Mouse (Mus musculus): ENCODE measurements around the gene Bcat2. TPM values are rescaled to one million over a fixed set of nuclear protein-coding genes. Genes with fewer than 3 reads are reported as not detected.

Bcat2 gene
- 29.1 TPM for total RNA-seq (2023)

DNA sequence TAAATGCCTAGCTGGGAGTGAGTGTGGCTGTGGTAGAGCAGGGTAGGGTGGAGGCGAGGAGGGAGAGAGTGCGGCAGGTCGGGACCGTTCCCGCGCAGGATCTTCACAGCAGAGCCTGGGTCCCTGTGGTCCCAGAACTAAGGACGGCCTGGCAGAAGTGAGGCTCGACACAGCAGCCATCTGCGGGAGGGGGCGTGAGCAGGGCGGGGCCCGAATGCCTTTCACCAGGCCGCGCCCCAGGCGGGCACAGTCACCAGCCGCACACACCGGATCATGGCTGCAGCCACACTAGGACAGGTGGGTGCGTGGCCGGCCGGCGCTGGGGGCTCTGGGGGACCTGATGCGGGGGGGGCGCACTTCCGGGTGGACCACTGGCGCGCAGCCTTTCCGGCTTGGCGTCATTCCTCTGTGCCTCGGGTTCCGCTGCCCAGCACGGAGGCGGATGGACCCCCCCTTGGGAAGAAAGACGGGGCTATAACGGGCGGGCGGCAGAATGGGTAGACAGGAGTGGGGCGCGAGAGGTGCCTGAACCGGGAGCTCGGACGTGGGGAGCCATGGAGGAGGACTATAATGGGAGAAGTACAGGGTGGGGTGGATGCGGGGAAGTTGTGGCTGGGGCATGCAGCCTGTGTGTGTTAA lies at the start of gene Bcat2:
Bcat2 (plus strand) TSS at position 51 of the 639 bp plus-strand sequence.

DNA sequence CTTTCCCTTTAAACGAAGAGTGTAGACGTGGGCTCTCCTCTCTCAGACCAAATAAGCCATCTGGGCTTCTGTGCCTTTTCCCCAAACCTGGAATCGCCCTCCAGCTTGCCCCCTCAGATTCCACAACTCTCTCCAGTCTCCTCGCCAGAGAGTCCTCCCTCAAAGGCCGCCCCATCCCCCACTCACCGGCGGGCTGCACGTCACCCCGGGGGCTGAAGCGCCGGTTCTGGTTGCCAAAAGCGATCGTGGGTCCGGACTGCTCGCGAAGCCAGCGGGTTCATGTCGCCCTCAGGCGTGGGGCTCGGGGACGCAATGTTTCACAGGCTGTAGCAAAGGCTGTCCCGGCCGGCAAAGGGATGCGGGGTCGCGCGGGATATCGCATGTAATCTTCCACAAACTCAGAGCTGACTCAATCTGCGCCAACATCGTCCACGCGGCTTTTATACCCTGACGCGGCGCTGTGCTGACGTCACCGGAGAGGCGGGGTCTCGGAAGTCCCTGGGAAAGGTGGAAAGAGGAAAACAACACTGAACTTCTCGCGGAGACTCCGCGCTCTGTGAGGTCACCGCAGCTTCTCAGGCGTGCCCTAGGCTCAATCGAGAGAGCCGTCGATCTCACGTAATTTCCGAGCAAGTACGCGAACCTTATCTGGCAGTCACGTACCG lies 44.0 kb upstream of the Bcat2 start, which contains the start of the genes Ppp1r15a and Plekha4:
Ppp1r15a (minus strand) TSS at position 460 of the 665 bp plus-strand sequence.
Plekha4 (plus strand) TSS at position 522 of the 665 bp plus-strand sequence.

DNA sequence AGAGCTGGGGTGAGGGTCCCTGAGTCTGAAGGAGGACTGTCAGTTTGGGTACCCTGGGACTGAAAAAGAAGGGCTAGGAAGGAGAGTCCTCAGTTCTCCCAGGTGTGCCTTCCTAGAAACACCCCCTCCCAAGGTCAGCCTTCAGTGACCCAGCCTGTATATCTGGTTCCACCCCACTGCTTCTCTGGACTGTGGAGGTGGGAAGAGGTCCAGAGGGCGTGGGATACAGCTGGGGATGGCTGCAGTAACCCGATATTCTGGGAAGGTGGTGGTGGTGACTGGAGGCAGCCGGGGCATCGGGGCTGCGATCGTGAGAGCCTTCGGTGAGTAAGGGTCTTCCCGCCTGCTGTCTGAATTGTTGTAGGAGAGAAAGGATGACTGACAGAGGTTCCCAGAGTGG lies 15.2 kb upstream of the Bcat2 start, which contains the start of gene Hsd17b14:
Hsd17b14 (plus strand) TSS at position 150 of the 400 bp plus-strand sequence.

DNA sequence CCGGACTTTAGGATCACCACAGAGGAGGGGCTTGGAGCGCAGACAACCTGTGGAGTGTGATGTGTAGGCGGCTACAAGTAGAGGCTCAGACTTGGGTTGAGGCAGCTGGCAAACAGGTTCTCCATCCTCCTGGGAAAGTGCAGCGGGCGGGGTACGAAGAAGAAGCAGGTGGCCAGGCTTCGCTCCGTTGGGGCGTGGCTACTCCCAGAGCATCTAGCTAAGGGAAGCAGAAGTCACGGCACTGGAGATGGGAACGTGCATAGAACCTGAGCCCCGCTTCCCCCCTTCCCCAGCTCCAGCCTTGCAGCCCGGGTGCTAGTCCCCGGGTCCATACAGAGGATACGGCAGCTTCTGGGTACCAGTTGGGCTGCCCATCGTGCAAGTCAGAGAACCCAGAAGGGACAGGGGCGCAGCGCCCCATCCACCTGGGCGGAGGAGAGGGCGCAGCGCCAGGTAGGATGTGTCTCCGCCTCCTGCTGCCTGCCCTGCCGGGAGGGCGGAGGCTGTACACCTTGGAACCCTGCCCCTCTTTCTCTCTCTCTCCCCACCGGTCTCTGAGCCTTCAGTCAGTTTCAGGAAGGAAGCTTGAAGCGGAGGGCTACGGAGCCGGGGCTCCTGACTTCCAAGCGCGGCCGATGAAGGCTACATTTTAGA lies 47.2 kb downstream of the Bcat2 start, which contains the start of gene Fut1:
Fut1 (plus strand) TSS at position 248 of the 654 bp plus-strand sequence.

DNA sequence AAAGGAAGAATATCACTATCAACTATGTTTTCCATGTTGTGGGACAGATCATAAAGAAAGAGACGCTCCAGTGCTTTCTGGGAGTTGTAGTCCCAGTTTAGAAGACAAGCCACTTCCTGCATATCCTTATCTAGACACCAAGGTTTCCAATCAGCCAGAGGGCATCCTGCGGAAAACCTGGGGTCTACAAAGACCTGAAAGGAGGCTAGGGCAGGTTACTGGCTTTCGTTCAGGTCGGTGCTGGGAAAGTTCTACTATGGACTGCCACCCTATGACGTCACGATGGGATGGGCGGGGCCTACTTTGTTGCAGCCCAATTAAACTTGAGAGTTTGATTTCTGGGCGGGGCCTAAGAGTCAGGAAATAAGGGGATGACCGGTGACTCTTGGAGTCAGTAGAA lies 51.5 kb downstream of the Bcat2 start, which contains the start of gene Izumo1:
Izumo1 (plus strand) TSS at position 369 of the 400 bp plus-strand sequence.

DNA sequence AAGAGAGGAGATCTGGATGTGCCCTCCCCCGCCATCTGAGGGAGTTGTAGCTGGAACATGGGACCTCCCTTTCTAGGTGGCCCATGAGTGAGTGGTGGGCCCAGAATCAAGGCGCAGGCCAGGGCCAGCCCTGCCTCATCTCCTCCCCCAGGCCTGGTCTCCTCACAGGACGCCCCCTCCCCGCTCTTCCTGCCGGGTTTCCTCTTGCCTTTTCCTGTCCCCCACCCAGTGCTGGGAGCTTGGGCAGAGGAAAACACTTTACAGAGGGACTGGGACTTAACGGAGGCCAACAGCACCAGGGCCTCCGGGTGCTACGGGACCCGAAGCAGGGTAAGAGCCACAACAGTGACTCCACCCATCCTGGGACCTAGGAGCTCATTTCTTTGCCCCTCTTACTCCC lies 57.3 kb downstream of the Bcat2 start, which contains the start of gene Rasip1:
Rasip1 (plus strand) TSS at position 228 of the 400 bp plus-strand sequence.

Other genes starting within 250 kb of the Bcat2 start
- gene Trpm4, start 236.4 kb upstream of the Bcat2 start, total RNA-seq (2023) = 7.7 TPM
- not detected for gene Hrc, start 234.9 kb upstream of the Bcat2 start, total RNA-seq (2023)
- gene Ppfia3, start 203.1 kb upstream of the Bcat2 start, total RNA-seq (2023) = 0.21 TPM
- gene Lin7b, start 199.6 kb upstream of the Bcat2 start, total RNA-seq (2023) = 1.3 TPM
- gene Snrnp70, start 174.4 kb upstream of the Bcat2 start, total RNA-seq (2023) = 624 TPM
- gene Kcna7, start 164.5 kb upstream of the Bcat2 start, total RNA-seq (2023) = not detected
- not detected for gene Ntf5, start 156.5 kb upstream of the Bcat2 start, total RNA-seq (2023)
- gene Lhb, start 149.3 kb upstream of the Bcat2 start, total RNA-seq (2023) = not detected
- 10.5 TPM for gene Gys1, start 135.3 kb upstream of the Bcat2 start, total RNA-seq (2023)
- 51.4 TPM for gene Ruvbl2, start 132.1 kb upstream of the Bcat2 start, total RNA-seq (2023)
- gene Ftl1, start 110.3 kb upstream of the Bcat2 start, total RNA-seq (2023) = 405 TPM
- 82.1 TPM for gene Bax, start 103.3 kb upstream of the Bcat2 start, total RNA-seq (2023)
- not detected for gene Tulp2, start 88.3 kb upstream of the Bcat2 start, total RNA-seq (2023)
- not detected for gene Gm45808, start 83.3 kb upstream of the Bcat2 start, total RNA-seq (2023)
- 1.1 TPM for gene Dhdh, start 81.3 kb upstream of the Bcat2 start, total RNA-seq (2023)
- 78.1 TPM for gene Nucb1, start 59.7 kb upstream of the Bcat2 start, total RNA-seq (2023)
- gene Ppp1r15a, start 43.9 kb upstream of the Bcat2 start, total RNA-seq (2023) = 996 TPM
- gene Plekha4, start 43.8 kb upstream of the Bcat2 start, total RNA-seq (2023) = 0.77 TPM
- gene Hsd17b14, start 15.3 kb upstream of the Bcat2 start, total RNA-seq (2023) = not detected
- not detected for gene Fgf21, start 45.3 kb downstream of the Bcat2 start, total RNA-seq (2023)
- 0.18 TPM for gene Fut1, start 47.1 kb downstream of the Bcat2 start, total RNA-seq (2023)
- gene Izumo1, start 51.7 kb downstream of the Bcat2 start, total RNA-seq (2023) = 0.28 TPM
- 0.52 TPM for gene Rasip1, start 57.3 kb downstream of the Bcat2 start, total RNA-seq (2023)
- gene Mamstr, start 69.8 kb downstream of the Bcat2 start, total RNA-seq (2023) = not detected
- not detected for gene Fut2, start 96.2 kb downstream of the Bcat2 start, total RNA-seq (2023)
- gene Ntn5, start 113.9 kb downstream of the Bcat2 start, total RNA-seq (2023) = not detected
- not detected for gene Sec1, start 124.2 kb downstream of the Bcat2 start, total RNA-seq (2023)
- gene Car11, start 129.7 kb downstream of the Bcat2 start, total RNA-seq (2023) = 5.0 TPM
- 34.2 TPM for gene Dbp, start 134.9 kb downstream of the Bcat2 start, total RNA-seq (2023)
- gene Rpl18, start 145.3 kb downstream of the Bcat2 start, total RNA-seq (2023) = 3,071 TPM
- 30.4 TPM for gene Sphk2, start 147.8 kb downstream of the Bcat2 start, total RNA-seq (2023)
- gene Fam83e, start 151.1 kb downstream of the Bcat2 start, total RNA-seq (2023) = 3.1 TPM
- not detected for gene Spaca4, start 155.7 kb downstream of the Bcat2 start, total RNA-seq (2023)
- gene Lmtk3, start 213.6 kb downstream of the Bcat2 start, total RNA-seq (2023) = 1.1 TPM
- gene Sult2b1, start 214.5 kb downstream of the Bcat2 start, total RNA-seq (2023) = 3.8 TPM
- 119 TPM for gene Cyth2, start 244.4 kb downstream of the Bcat2 start, total RNA-seq (2023)

All from CD8-positive naive resting alpha-beta T cell, adult 57 days (primary cell).